Mouse (Mus musculus) heart, embryonic 16.5 days (tissue): ENCODE results near the gene Slc22a16. TPM values are rescaled to one million over a fixed set of nuclear protein-coding genes. Genes with fewer than 3 reads are reported as not detected.
A peak's percentile ranks its signal among the peaks of the same experiment; 100 is the strongest.

Experiments used
- ATAC-seq: fragments of 200-750 bp; cut with Nextera tagmentation; replicated peaks from 2 replicates; pipeline ENCODE4 v1.8.0; 2017; ENCODE audit warnings: moderate number of reproducible peaks; ENCODE audit not compliant: insufficient read depth, low FRiP score; ENCODE audit errors: extremely low read depth
- H3K27ac ChIP-seq: fragments of 300-500 bp; sonication (generic); 2 replicates; pipeline ENCODE4 v1.5.1; 2014; ENCODE audit warnings: mild to moderate bottlenecking, low read length, control low read depth, moderate library complexity
- H3K27me3 ChIP-seq: fragments of 300-500 bp; sonication (generic); 2 replicates; pipeline ENCODE4 v1.6.1; 2014; ENCODE audit warnings: low read length, mixed read lengths; ENCODE audit not compliant: control insufficient read depth, insufficient read depth
- H3K36me3 ChIP-seq: fragments of 300-500 bp; sonication (generic); 2 replicates; pipeline ENCODE4 v1.6.1; 2014; ENCODE audit not compliant: control insufficient read depth, insufficient read depth
- H3K4me1 ChIP-seq: fragments of 300-500 bp; sonication (generic); 2 replicates; pipeline ENCODE4 v1.6.1; 2014; ENCODE audit warnings: low read length, mixed read lengths; ENCODE audit not compliant: control insufficient read depth, insufficient read depth
- H3K4me2 ChIP-seq: fragments of 300-500 bp; sonication (generic); 2 replicates; pipeline ENCODE4 v1.6.1; 2014; ENCODE audit warnings: low read depth, mild to moderate bottlenecking, control low read depth, low read length
- H3K4me3 ChIP-seq: fragments of 300-500 bp; sonication (generic); 2 replicates; pipeline ENCODE4 v1.5.1; 2014; ENCODE audit warnings: mild to moderate bottlenecking, control low read depth, low read length
- H3K9ac ChIP-seq: fragments of 300-500 bp; sonication (generic); 2 replicates; pipeline ENCODE4 v1.6.1; 2014; ENCODE audit warnings: low read length, control low read depth
- H3K9me3 ChIP-seq: fragments of 300-500 bp; sonication (generic); replicated peaks from 2 replicates; pipeline ENCODE4 v1.6.1; 2016; ENCODE audit warnings: low read length; ENCODE audit not compliant: control insufficient read depth
- WGBS: fragments of 180-500 bp; shearing (Covaris S2); extraction: QIAGEN DNeasy Blood & Tissue Kit; methylation state at CpG from one replicate; pipeline ENCODE4 v1.1.7; 2014; 5-methylcytosine and 5-hydroxymethylcytosine counted together
- polyA plus RNA-seq: library from polyadenylated mRNA; unstranded; fragments of >200 nt; fragmentation: Nextera tagmentation; extraction: Ambion mirVana; gene quantifications from 2 replicates; pipeline ENCODE4 v1.2.1, GENCODE M21; 2015

Gene Slc22a16
- polyA plus RNA-seq, 1 experiment from 2014 or later = not detected

- Histone ChIP-seq H3K36me3 (no peaks in the 10 kb centered on the region), H3K27ac (peak overlapping the region; percentile 95), H3K4me3 (peak overlapping the region; percentile 46), H3K27me3 (no peaks in the 10 kb centered on the region), H3K9ac (peak overlapping the region; percentile 60), H3K4me1 (0 out of 2 replicates have a peak, but pooled peaks cover 2% of the 10 kb centered on the region), H3K9me3 (no peaks in the 10 kb centered on the region; the same call in none of the 2 replicates), H3K4me2 (peak overlapping the region; percentile 55)
- peak; percentile 25; the same call in 1 of the 2 replicates for ATAC-seq
- WGBS = 52% methylated on average over 5 of the region's 5 CpGs
Measured at GRCm38 (mm10) chr10:40630457-40630856, 60.3 kb downstream of the Slc22a16 start.

GRCm38 (mm10) chr10:40630961-40631360, 60.8 kb downstream of the Slc22a16 start:
- Histone ChIP-seq H3K27ac (peak overlapping the region; percentile 95), H3K9ac (peak overlapping the region; percentile 60), H3K36me3 (no peaks in the 10 kb centered on the region), H3K9me3 (no peaks in the 10 kb centered on the region; the same call in none of the 2 replicates), H3K4me2 (peak overlapping the region; percentile 55), H3K27me3 (no peaks in the 10 kb centered on the region), H3K4me1 (0 out of 2 replicates have a peak, but pooled peaks cover 2% of the 10 kb centered on the region), H3K4me3 (peak overlapping the region; percentile 46)
- WGBS = 65% methylated on average over 9 of the region's 9 CpGs
- no peak for ATAC-seq

GRCm38 (mm10) chr10:40632087-40632486, 62.0 kb downstream of the Slc22a16 start:
- H3K9me3 ChIP-seq = no peaks in the 10 kb centered on the region; the same call in none of the 2 replicates
- no peak overlapping the region for H3K4me3 ChIP-seq
- H3K27me3 ChIP-seq = no peaks in the 10 kb centered on the region
- H3K4me2 ChIP-seq = no peak overlapping the region
- 0 out of 2 replicates have a peak, but pooled peaks cover 6% of the 10 kb centered on the region for H3K4me1 ChIP-seq
- H3K36me3 ChIP-seq = no peaks in the 10 kb centered on the region
- no peak overlapping the region for H3K9ac ChIP-seq
- no peak overlapping the region for H3K27ac ChIP-seq
- no peak for ATAC-seq
- 86% methylated on average over 3 of the region's 3 CpGs for WGBS

GRCm38 (mm10) chr10:40637331-40637730, 67.2 kb downstream of the Slc22a16 start:
- Histone ChIP-seq H3K36me3 (peaks cover under 1% of the 10 kb centered on the region; the same call in 1 of the 2 replicates), H3K27ac (peak overlapping the region; percentile 46), H3K9me3 (no peaks in the 10 kb centered on the region), H3K4me1 (0 out of 2 replicates have a peak, but pooled peaks cover 5% of the 10 kb centered on the region), H3K9ac (no peak overlapping the region), H3K27me3 (no peaks in the 10 kb centered on the region), H3K4me2 (no peak overlapping the region), H3K4me3 (no peak overlapping the region)
- ATAC-seq = no peak
- WGBS = 28% methylated on average over 10 of the region's 10 CpGs

- WGBS = 63% methylated on average over 7 of the region's 7 CpGs
- Histone ChIP-seq H3K4me3 (no peak overlapping the region), H3K27ac (no peak overlapping the region), H3K36me3 (peaks cover 3% of the 10 kb centered on the region), H3K27me3 (no peaks in the 10 kb centered on the region), H3K4me2 (no peak overlapping the region), H3K9me3 (no peaks in the 10 kb centered on the region), H3K4me1 (0 out of 2 replicates have a peak, but pooled peaks cover 5% of the 10 kb centered on the region), H3K9ac (no peak overlapping the region)
- no peak for ATAC-seq
Measured at GRCm38 (mm10) chr10:40638276-40638675, 68.1 kb downstream of the Slc22a16 start.

- no peak for ATAC-seq
- Histone ChIP-seq H3K4me1 (0 out of 2 replicates have a peak, but pooled peaks cover 5% of the 10 kb centered on the region), H3K9ac (no peak overlapping the region), H3K4me3 (no peak overlapping the region), H3K27me3 (no peaks in the 10 kb centered on the region), H3K4me2 (no peak overlapping the region), H3K9me3 (no peaks in the 10 kb centered on the region), H3K27ac (no peak overlapping the region), H3K36me3 (peaks cover 3% of the 10 kb centered on the region)
- WGBS = 74% methylated on average over 26 of the region's 26 CpGs
Measured at GRCm38 (mm10) chr10:40638823-40639819, 69.0 kb downstream of the Slc22a16 start.

GRCm38 (mm10) chr10:40640406-40640805, 70.3 kb downstream of the Slc22a16 start:
- Histone ChIP-seq H3K4me2 (no peak overlapping the region), H3K9ac (no peak overlapping the region), H3K27ac (no peak overlapping the region), H3K27me3 (no peaks in the 10 kb centered on the region), H3K4me1 (0 out of 2 replicates have a peak, but pooled peaks cover 5% of the 10 kb centered on the region), H3K36me3 (peaks cover 3% of the 10 kb centered on the region), H3K4me3 (no peak overlapping the region), H3K9me3 (no peaks in the 10 kb centered on the region)
- WGBS = 89% methylated on average over 4 of the region's 4 CpGs
- ATAC-seq = no peak

- 87% methylated on average over 7 of the region's 7 CpGs for WGBS
- Histone ChIP-seq H3K4me2 (no peak overlapping the region), H3K27me3 (no peaks in the 10 kb centered on the region), H3K36me3 (peaks cover 3% of the 10 kb centered on the region), H3K27ac (no peak overlapping the region), H3K4me3 (no peak overlapping the region), H3K9me3 (no peaks in the 10 kb centered on the region), H3K4me1 (0 out of 2 replicates have a peak, but pooled peaks cover 3% of the 10 kb centered on the region), H3K9ac (no peak overlapping the region)
- ATAC-seq = no peak
Measured at GRCm38 (mm10) chr10:40641901-40642300, 71.8 kb downstream of the Slc22a16 start.

- WGBS = 79% methylated on average over 5 of the region's 5 CpGs
- H3K4me3 ChIP-seq = no peak overlapping the region
- H3K4me1 ChIP-seq = no peaks in the 10 kb centered on the region
- no peak for ATAC-seq
- H3K4me2 ChIP-seq = no peak overlapping the region
- H3K9me3 ChIP-seq = no peaks in the 10 kb centered on the region
- H3K9ac ChIP-seq = no peak overlapping the region
- no peaks in the 10 kb centered on the region for H3K27me3 ChIP-seq
- H3K36me3 ChIP-seq = peaks cover 3% of the 10 kb centered on the region
- H3K27ac ChIP-seq = no peak overlapping the region
Measured at GRCm38 (mm10) chr10:40643126-40643525, 73.0 kb downstream of the Slc22a16 start.
